Mouse (Mus musculus) embryonic stem cell, embryonic (primary cell): ENCODE results near the gene Gm49322.

Source experiments
- CTCF ChIA-PET, 4 experiments: fragments of 300-600 bp in 2 of 4; fragments of 350-600 bp in 2 of 4; sonication (Branson Sonifier 250); formaldehyde crosslinking; loops; one replicate each; lab custom pipeline; 2022; ENCODE audit warnings: inconsistent platforms in 2 of 4; lab: Charles Lee
- POLR2A ChIA-PET, 4 experiments: fragments of 300-600 bp in 2 of 4; fragments of 350-600 bp in 2 of 4; sonication (Branson Sonifier 250); formaldehyde crosslinking; loops; one replicate each; lab custom pipeline; 2022; ENCODE audit warnings: antibody characterized with exemption in 4 of 4, inconsistent platforms in 1 of 4; lab: Charles Lee

Gene Gm49322

DNA sequence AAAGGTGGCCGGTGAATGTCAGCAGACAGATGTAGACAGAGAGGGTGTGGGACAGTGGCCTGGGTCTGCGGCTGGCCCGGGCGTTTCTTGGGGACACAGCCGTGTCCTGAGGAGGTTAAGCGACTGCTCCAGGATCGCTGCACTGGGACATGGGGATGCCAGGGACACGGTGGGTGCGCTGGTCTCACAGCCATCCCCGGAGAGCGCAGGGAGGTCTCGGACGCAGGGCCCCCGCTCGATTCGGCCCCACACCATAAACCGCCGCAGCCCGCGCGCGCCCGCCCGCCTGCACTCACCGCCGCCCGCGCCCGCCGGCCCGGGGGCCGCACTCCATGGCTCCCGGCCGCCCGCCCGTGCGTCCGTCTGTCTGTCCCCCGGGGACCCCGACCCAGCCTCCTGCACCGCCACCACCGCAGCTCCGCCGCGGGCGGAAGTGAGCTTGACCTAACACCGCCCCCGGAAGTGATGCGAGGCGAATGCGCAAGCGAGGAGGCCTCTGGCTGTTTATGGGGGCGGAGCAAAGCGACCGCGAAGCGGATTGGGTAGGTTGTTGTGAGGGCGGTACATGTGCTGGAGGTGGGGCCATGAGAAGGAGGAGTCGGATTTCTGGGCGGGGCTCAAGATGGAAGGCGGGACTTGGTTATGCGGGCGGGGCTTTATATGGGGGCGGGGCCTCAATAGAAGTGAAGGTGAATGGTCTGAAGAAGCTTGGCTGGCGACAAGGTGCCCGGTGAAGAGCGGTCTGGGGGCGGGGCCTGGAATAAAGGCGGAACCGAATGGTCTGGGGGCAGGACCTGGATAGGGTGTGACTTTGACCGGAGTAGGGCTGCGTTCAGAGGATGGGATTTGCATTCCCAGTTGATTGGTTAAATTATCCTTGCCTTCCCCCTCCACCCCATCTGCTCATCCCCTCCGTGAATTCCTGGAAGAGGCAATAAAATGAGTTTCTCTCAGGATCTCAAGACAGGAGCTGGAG, 15.7 kb upstream of the Gm49322 start, which contains the start of gene Abhd17a:
Abhd17a (minus strand) TSS at position 463 of the 976 bp plus-strand sequence.
- POLR2A ChIA-PET = interaction anchor here (0.5 to 9.8 kb wide), 90 partner anchors 9 to 1577 kb away, joined by 3 to 214 read pairs (median 5); partner anchors contain the start of genes Csnk1g2 (in 3 of the 4), Rexo1 (in 3 of the 4), Adat3 (in 2 of the 4) and Atp8b3 (in 2 of the 4)
- CTCF ChIA-PET = interaction anchor here (0.5 to 2.5 kb wide), 45 partner anchors 11 to 1836 kb away, joined by 3 to 49 read pairs (median 3); partner anchors contain the start of genes Atp8b3 (in 2 of the 4), Csnk1g2 (in 1 of the 4), Klf16 (in 1 of the 4) and Mum1 (in 1 of the 4)

DNA sequence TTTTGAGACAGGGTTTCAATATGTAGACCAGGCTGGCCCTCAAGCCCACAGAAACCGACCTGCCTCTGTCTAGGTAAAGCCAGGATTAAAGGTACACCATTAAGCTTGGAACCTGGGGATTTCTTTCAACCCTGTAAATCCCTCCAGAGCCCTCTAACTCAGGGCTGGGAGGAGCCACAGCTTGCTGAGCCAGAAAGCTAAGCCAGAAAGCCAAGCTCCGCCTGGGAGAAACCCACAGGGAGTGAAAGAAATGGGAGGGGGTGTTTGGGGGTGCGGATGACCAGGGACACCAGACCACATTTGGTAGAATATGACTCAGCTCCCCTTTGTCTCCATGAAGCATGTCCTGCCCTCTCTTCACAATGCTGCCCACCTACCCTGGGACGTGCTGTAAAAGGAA, 9.5 kb upstream of the Gm49322 start:
- ChIA-PET CTCF (interaction anchor here in 2 of 4 experiments (0.7 to 1.1 kb wide), 3 partner anchors 13 to 39 kb away, joined by 3 to 4 read pairs (median 4); no protein-coding TSS in a partner anchor), POLR2A (interaction anchor here in 2 of 4 experiments (0.7 to 10.9 kb wide), 20 partner anchors 8 to 267 kb away, joined by 3 to 128 read pairs (median 10); partner anchors contain the start of genes Csnk1g2 (in 2 of the 2), Gm49322 (in 2 of the 2), Mknk2 (in 1 of the 2) and Pcsk4 (in 1 of the 2))

DNA sequence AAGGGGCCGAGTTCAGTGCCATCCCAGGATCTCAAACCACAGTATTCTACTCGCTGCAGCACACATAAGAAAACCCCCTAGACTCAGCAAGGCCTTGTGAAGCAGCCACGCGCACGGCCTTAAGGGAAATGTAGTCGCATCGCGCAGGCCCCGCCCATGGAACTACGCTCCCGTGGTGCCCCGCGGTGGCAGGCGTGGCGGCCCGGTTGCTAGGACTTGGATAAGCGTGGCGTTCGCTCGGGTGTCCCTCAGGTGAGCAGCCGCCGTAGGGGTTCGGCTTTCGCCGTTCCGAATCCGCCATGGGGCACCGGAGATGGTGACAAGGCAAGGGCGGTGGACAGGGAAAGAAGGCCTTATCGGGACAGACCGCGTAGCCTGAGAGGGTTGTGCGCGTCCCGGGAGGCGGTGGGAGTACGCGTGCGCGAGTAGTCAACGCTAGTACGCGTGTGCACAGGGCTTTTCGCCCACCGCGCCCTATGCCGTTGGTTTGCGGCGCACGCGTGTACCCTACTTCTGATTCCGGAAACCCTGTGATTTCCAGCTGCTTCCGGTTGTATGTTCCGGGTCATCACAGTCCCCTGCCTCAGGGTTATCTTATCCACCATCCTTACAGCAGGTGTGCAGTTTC, 3.0 kb upstream of the Gm49322 start, which contains the start of the genes Scamp4 and Adat3:
Scamp4 (plus strand) TSS at position 175 of the 628 bp plus-strand sequence.
Adat3 (plus strand) TSS at position 183 of the 628 bp plus-strand sequence.
- ChIA-PET CTCF (interaction anchor here in 3 of 4 experiments (0.6 to 1.9 kb wide), 9 partner anchors 8 to 36 kb away, joined by 3 to 12 read pairs (median 6); partner anchors contain the start of genes Abhd17a (in 1 of the 3), Csnk1g2 (in 1 of the 3) and Klf16 (in 1 of the 3)), POLR2A (interaction anchor here (0.6 to 10.9 kb wide), 46 partner anchors 9 to 752 kb away, joined by 3 to 128 read pairs (median 6); partner anchors contain the start of genes Csnk1g2 (in 3 of the 4), Abhd17a (in 2 of the 4), Klf16 (in 2 of the 4) and Gadd45b (in 1 of the 4))

DNA sequence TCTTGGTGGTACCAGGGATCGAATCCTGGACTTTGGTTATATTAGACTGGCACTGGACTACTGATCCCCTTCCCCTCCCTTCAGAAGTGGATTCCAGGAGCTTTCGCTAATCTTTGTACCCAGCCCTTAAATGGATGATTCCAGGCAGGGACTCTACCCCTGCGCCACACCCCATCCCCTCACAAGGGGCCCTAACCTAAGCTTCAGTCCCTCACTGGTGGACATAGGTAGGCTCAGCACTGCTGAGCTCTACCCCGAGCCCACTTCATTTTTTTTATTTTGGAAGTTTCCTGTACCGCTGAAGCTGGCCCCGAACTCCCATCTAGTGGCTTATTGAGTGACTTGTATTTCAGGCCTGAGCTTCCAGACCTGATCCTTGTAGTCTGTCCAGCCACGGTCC, 2.5 kb upstream of the Gm49322 start:
- CTCF ChIA-PET = interaction anchor here in 3 of 4 experiments (0.6 to 1.9 kb wide), 10 partner anchors 8 to 35 kb away, joined by 3 to 12 read pairs (median 6); partner anchors contain the start of genes Abhd17a (in 1 of the 3), Csnk1g2 (in 1 of the 3) and Klf16 (in 1 of the 3)
- POLR2A ChIA-PET = interaction anchor here (0.5 to 10.9 kb wide), 48 partner anchors 8 to 751 kb away, joined by 3 to 128 read pairs (median 5); partner anchors contain the start of genes Csnk1g2 (in 3 of the 4), Abhd17a (in 2 of the 4), Klf16 (in 2 of the 4) and Gadd45b (in 1 of the 4)

DNA sequence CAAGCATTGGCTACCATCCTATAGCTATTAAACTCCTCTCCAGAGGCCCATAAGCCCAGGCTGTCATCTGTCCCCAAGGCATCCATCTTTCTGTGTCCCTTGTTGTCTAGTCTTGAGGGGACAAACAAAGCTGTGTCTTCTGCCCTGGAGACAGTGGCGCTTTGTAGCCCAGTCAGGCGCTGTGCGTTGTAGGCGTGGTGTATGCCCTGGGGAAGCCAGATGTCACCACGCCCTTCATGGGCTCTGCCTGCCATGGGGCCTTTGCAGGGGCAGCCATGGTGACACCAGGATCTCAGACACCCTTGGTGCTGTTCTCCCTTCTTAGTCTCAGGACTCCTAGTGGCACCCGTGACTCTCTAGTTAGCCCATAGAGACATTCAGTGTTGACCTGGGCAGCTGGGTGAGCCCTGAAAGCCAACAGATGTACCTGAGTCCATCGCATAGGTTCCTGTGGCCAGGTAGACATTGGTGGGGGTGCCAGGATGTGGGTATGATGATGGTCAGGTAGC, 1.8 kb upstream of the Gm49322 start:
- CTCF ChIA-PET = interaction anchor here (0.6 to 1.9 kb wide), 12 partner anchors 7 to 118 kb away, joined by 3 to 12 read pairs (median 6); partner anchors contain the start of genes Abhd17a (in 1 of the 4) and Csnk1g2 (in 1 of the 4)

DNA sequence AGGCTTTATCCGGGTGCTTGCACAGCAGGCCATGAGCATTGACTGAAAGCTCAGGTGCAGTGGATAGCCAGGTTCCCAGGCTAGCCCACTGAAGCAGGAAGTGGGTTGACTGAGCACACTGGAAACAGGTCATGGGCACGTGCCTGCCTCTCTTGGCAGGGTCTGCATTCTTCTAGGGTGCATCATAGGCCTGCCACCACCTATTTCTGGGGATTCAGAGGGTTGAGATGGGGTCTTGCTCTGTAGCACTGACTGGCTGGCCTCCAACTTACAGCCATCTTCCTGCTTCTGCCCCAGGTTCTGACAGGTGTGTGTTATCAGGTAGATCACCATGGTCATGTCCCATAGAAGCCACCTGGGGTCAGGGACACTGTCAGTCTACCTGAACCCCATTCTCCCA, 833 bp upstream of the Gm49322 start:
- CTCF ChIA-PET = interaction anchor here in 2 of 4 experiments (0.7 to 0.8 kb wide), 4 partner anchors 26 to 722 kb away, joined by 3 to 5 read pairs (median 4); no protein-coding TSS in a partner anchor
- POLR2A ChIA-PET = interaction anchor here in 3 of 4 experiments (0.7 to 10.9 kb wide), 19 partner anchors 8 to 325 kb away, joined by 3 to 128 read pairs (median 19); partner anchors contain the start of genes Abhd17a (in 2 of the 3), Csnk1g2 (in 2 of the 3), Klf16 (in 2 of the 3) and Gadd45b (in 1 of the 3)

More for the DNA sequence above, 1.8 kb upstream of the Gm49322 start:
- POLR2A ChIA-PET = interaction anchor here (0.5 to 10.9 kb wide), 37 partner anchors 8 to 434 kb away, joined by 3 to 128 read pairs (median 8); partner anchors contain the start of genes Csnk1g2 (in 3 of the 4), Abhd17a (in 2 of the 4), Klf16 (in 2 of the 4) and Atp8b3 (in 1 of the 4)

DNA sequence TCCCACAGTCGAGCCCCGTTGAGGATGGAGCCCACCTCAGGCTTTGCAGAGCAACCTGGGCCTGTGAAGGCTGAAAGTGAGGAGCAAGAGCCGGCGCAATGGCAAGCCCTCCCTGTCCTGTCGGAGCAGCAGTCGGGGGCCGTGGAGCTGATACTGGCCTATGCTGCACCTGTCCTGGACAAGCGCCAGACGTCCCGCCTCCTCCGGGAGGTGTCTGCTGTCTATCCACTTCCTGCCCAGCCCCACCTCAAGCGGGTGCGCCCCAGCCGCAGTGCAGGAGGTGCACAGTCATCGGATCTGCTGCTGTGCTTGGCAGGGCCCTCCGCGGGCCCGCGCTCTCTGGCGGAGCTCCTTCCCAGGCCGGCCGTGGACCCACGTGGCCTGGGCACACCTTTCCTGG, 485 bp downstream of the Gm49322 start:
- POLR2A ChIA-PET = interaction anchor here in 3 of 4 experiments (0.6 to 3.4 kb wide), 29 partner anchors 9 to 145 kb away, joined by 3 to 52 read pairs (median 6); partner anchors contain the start of genes Csnk1g2 (in 3 of the 3), Abhd17a (in 1 of the 3), Izumo4 (in 1 of the 3) and Rexo1 (in 1 of the 3)

DNA sequence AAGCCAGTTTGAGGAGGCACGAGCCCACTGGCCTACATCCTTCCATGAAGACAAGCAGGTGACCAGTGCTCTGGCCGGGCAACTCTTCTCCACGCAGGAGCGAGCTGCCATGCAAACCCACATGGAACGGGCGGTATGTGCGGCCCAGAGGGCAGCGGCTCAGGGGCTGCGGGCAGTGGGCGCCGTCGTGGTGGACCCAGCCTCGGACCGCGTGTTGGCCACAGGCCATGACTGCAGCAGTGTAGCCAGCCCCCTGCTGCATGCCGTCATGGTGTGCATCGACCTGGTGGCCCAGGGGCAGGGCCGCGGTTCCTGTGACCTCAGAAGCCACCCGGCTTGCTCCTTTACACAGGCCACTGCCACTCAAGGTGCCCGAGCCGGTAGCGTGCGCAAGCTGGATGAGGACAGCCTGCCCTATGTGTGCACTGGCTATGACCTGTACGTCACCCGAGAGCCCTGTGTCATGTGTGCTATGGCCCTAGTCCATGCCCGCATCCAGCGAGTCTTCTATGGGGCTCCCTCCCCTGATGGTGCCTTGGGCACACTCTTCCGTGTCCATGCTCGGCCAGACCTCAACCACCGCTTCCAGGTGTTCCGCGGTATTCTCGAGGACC, 1.0 kb downstream of the Gm49322 start:
- CTCF ChIA-PET = interaction anchor here in 3 of 4 experiments (0.6 to 1.4 kb wide), 4 partner anchors 28 to 666 kb away, joined by 3 to 5 read pairs (median 3); no protein-coding TSS in a partner anchor
- POLR2A ChIA-PET = interaction anchor here in 3 of 4 experiments (0.6 to 3.4 kb wide), 32 partner anchors 10 to 145 kb away, joined by 3 to 52 read pairs (median 6); partner anchors contain the start of genes Csnk1g2 (in 2 of the 3), Abhd17a (in 1 of the 3), Izumo4 (in 1 of the 3) and Rexo1 (in 1 of the 3)

More for the DNA sequence above, 485 bp downstream of the Gm49322 start:
- CTCF ChIA-PET = interaction anchor here in 3 of 4 experiments (0.6 to 1.4 kb wide), 3 partner anchors 28 to 666 kb away, joined by 3 to 5 read pairs (median 3); no protein-coding TSS in a partner anchor

DNA sequence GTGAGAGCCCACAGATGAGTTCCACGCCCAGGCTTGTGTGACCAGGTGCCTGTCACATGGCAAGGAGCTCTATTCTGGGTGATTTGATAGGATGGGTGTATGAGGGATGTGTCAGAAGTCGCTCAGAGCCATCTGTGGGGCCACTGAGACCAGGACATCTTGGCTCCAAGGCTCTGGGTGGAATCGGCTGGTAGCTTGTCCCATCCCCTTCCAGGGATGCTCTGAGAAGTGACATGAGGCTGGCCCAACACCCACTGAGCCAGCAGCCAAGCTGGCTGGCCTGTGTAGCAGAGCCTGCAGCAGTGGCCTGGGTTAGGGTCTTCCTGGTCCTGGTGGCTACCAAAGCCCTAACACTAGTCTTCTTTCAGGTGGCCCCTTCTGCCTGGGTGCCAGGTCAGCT, 2.6 kb downstream of the Gm49322 start:
- POLR2A ChIA-PET = interaction anchor here in 2 of 4 experiments (1.0 to 3.4 kb wide), 14 partner anchors 10 to 67 kb away, joined by 3 to 52 read pairs (median 10); partner anchors contain the start of genes Abhd17a (in 2 of the 2) and Csnk1g2 (in 2 of the 2)
- CTCF ChIA-PET = no interaction called here

DNA sequence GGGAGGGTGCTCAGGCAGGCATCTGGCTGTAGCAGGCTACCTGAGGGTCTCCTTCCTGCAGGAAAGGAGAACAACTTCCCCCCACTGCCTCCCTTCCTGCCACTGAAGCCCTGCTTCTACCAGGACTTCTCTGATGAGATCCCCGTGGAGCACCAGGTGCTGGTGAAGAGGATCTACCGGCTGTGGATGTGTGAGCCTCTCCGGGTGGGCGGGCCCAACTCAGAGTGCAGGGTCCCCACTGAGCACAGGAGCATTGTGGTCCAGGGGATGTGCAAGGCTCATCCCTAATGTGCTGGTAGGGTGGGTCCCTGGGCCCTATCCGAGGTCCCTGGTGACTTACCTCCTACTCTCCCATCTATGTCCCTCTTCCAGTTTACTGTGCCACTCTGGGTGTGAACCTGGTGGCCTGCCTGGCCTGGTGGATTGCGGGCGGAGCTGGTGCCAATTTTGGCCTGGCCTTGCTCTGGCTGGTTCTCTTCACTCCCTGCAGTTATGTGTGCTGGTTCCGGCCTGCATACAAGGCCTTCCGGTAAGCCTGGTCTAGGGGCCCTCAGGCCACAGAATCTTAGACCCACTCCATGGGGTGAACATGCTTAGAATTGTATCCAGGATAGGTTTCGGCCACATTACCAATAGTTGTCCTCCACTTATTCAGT, 3.6 kb downstream of the Gm49322 start:
- POLR2A ChIA-PET = interaction anchor here in 2 of 4 experiments (0.9 to 5.6 kb wide), 10 partner anchors 10 to 66 kb away, joined by 3 to 44 read pairs (median 14); partner anchors contain the start of genes Abhd17a (in 1 of the 2) and Klf16 (in 1 of the 2)
- CTCF ChIA-PET = interaction anchor here in 1 of 4 experiments (2.6 kb wide), 1 partner anchor 11 kb away, joined by 38 read pairs; the partner anchor contains the start of gene Csnk1g2

DNA sequence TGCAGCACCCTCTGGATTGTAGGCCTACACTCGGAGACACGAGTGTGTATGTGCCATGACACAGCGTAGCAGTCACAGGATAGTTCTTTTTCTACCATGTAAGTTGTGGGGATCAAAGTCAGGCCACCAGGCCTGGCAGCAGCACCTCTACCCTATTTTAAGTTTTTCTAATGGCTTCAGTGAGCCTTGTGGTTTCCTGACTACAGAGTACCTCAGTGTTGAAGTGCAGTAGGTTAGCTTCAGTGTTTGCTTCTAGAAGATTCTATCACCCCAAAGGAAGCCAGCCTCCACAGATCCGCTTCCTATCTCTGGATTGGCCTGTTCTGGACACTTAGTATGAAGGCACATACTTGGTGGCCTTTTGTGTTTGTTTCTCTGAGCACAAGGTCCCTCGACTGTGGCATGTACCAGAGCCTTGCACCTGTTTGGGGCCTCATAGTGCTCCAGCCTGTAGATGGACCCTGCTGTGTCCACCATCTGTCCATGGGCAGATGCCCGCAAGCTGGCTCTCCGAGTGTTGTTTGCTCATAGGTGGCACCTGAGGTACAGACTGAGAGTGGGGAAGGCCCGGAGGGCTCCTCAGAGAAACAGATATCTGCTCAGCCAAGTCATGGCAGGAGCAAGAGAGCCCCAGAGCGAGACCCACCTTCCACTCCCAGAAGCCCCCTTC, 4.4 kb downstream of the Gm49322 start:
- CTCF ChIA-PET = interaction anchor here (0.5 to 2.6 kb wide), 46 partner anchors 7 to 995 kb away, joined by 3 to 38 read pairs (median 5); partner anchors contain the start of genes Adat3 (in 2 of the 4), Csnk1g2 (in 2 of the 4), Scamp4 (in 2 of the 4) and Abhd17a (in 1 of the 4)
- POLR2A ChIA-PET = interaction anchor here in 3 of 4 experiments (0.6 to 5.6 kb wide), 30 partner anchors 9 to 221 kb away, joined by 3 to 44 read pairs (median 5); partner anchors contain the start of genes Abhd17a (in 2 of the 3), Csnk1g2 (in 2 of the 3) and Klf16 (in 1 of the 3)

DNA sequence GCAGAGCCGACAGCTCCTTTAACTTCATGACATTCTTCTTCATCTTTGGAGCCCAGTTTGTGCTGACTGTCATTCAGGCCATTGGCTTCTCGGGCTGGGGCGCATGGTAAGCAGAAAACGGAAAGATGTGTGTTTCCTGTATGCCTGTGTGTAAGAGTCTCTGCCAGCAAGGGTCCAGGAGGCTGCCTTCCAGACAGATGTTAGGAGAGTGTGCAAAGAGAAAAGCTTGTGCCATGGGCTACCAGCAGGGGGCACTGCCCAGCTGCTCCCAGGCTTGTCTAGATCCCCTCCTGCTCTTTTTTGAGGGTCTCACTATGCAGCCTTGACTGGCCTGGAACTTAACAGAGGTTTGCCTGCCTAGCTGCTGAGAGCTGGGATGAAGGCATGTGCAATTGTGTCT, 5.2 kb downstream of the Gm49322 start:
- CTCF ChIA-PET = interaction anchor here (0.5 to 2.6 kb wide), 64 partner anchors 8 to 994 kb away, joined by 3 to 38 read pairs (median 4); partner anchors contain the start of genes Csnk1g2 (in 3 of the 4), Adat3 (in 2 of the 4), Rexo1 (in 2 of the 4) and Scamp4 (in 2 of the 4)

DNA sequence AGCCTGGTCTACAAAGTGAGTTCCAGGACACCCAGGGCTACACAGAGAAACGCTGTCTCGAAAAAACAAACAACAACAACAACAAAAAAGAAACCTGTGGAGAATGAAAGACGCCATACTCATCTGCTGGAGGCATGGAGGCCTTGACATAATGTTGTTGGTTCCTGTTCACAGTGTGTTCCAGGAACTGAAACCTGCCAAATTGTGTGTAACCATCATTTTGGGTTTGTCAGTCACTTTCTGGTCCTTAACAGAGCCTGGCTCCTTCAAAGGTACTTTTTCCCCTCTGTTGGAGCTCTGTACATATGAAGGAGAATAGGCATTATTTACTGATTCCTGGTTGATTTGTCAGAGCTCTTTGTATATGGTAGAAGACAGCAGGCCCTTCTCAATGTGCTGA, 6.1 kb downstream of the Gm49322 start:
- CTCF ChIA-PET = interaction anchor here (0.6 to 2.6 kb wide), 25 partner anchors 8 to 144 kb away, joined by 3 to 38 read pairs (median 4); partner anchors contain the start of genes Adat3 (in 2 of the 4), Csnk1g2 (in 2 of the 4), Scamp4 (in 2 of the 4) and Abhd17a (in 1 of the 4)
- POLR2A ChIA-PET = interaction anchor here in 2 of 4 experiments (0.8 to 5.6 kb wide), 16 partner anchors 8 to 219 kb away, joined by 3 to 44 read pairs (median 10); partner anchors contain the start of genes Abhd17a (in 2 of the 2), Adat3 (in 2 of the 2), Csnk1g2 (in 2 of the 2) and Scamp4 (in 2 of the 2)

More for the DNA sequence above, 5.2 kb downstream of the Gm49322 start:
- POLR2A ChIA-PET = interaction anchor here (0.6 to 5.6 kb wide), 43 partner anchors 7 to 220 kb away, joined by 3 to 44 read pairs (median 5); partner anchors contain the start of genes Csnk1g2 (in 3 of the 4), Abhd17a (in 2 of the 4), Adat3 (in 2 of the 4) and Scamp4 (in 2 of the 4)
